Mouse (Mus musculus): ENCODE results near the gene B3gnt8. TPM values are rescaled to one million over a fixed set of nuclear protein-coding genes. Genes with fewer than 3 reads are reported as not detected.

Gene B3gnt8
- total and polyA plus RNA-seq, 3 experiments: 1.8 to 11.8 (median 4.5) TPM

Other genes with a start within 250 kb of the B3gnt8 start
- gene Lipe, start 227.9 kb upstream of the B3gnt8 start, total RNA-seq (2021): 100 to 1,000 TPM; 372 to 462 TPM
- gene Lipe, start 227.9 kb upstream of the B3gnt8 start, polyA plus RNA-seq (2012; rRNA removed): 471 and 632 TPM in 2 replicates
- gene Cxcl17, start 213.8 kb upstream of the B3gnt8 start, total RNA-seq (2021): not detected
- not detected in 2 replicates for gene Cxcl17, start 213.8 kb upstream of the B3gnt8 start, polyA plus RNA-seq (2012; rRNA removed)
- 10 to 100 TPM in 1 of 2 experiments, 1 to 10 TPM in 1; 8.4 to 45.0 TPM for gene Ceacam1, start 149.1 kb upstream of the B3gnt8 start, total RNA-seq (2021)
- gene Ceacam1, start 149.1 kb upstream of the B3gnt8 start, polyA plus RNA-seq (2012; rRNA removed): 5.9 and 9.5 TPM in 2 replicates
- gene Ceacam2, start 86.8 kb upstream of the B3gnt8 start, total RNA-seq (2021): 1 to 10 TPM; 1.1 to 5.0 TPM
- not detected in 2 replicates for gene Ceacam2, start 86.8 kb upstream of the B3gnt8 start, polyA plus RNA-seq (2012; rRNA removed)
- gene Erich4, start 10.8 kb upstream of the B3gnt8 start, total RNA-seq (2021): not detected
- not detected in 2 replicates for gene Erich4, start 10.8 kb upstream of the B3gnt8 start, polyA plus RNA-seq (2012; rRNA removed)
- gene Dmac2, start 7.2 kb upstream of the B3gnt8 start, total RNA-seq (2021): 10 to 100 TPM; 21.4 to 35.3 TPM
- 54.0 and 54.5 TPM in 2 replicates for gene Dmac2, start 7.2 kb upstream of the B3gnt8 start, polyA plus RNA-seq (2012; rRNA removed)
- gene Bckdha, start 32.3 kb downstream of the B3gnt8 start, total RNA-seq (2021): 100 to 1,000 TPM; 207 to 217 TPM
- 626 and 697 TPM in 2 replicates for gene Bckdha, start 32.3 kb downstream of the B3gnt8 start, polyA plus RNA-seq (2012; rRNA removed)
- gene Exosc5, start 32.5 kb downstream of the B3gnt8 start, total RNA-seq (2021): 10 to 100 TPM; 42.5 to 44.0 TPM
- 121 and 124 TPM in 2 replicates for gene Exosc5, start 32.5 kb downstream of the B3gnt8 start, polyA plus RNA-seq (2012; rRNA removed)
- gene Tmem91, start 48.5 kb downstream of the B3gnt8 start, total RNA-seq (2021): under 1 TPM in 1 of 2 experiments, not detected in 1; 0.37 TPM
- 0.67 and 1.1 TPM in 2 replicates for gene Tmem91, start 48.5 kb downstream of the B3gnt8 start, polyA plus RNA-seq (2012; rRNA removed)
- 10 to 100 TPM; 12.2 to 26.4 TPM for gene B9d2, start 54.1 kb downstream of the B3gnt8 start, total RNA-seq (2021)
- 69.9 and 83.0 TPM in 2 replicates for gene B9d2, start 54.1 kb downstream of the B3gnt8 start, polyA plus RNA-seq (2012; rRNA removed)
- gene Tgfb1, start 60.3 kb downstream of the B3gnt8 start, total RNA-seq (2021): 10 to 100 TPM; 30.2 to 36.6 TPM
- gene Tgfb1, start 60.3 kb downstream of the B3gnt8 start, polyA plus RNA-seq (2012; rRNA removed): 50.8 and 57.6 TPM in 2 replicates
- 10 to 100 TPM; 47.4 to 50.9 TPM for gene Ccdc97, start 92.4 kb downstream of the B3gnt8 start, total RNA-seq (2021)
- gene Ccdc97, start 92.4 kb downstream of the B3gnt8 start, polyA plus RNA-seq (2012; rRNA removed): 90.9 and 95.2 TPM in 2 replicates
- gene Hnrnpul1, start 128.1 kb downstream of the B3gnt8 start, total RNA-seq (2021): 100 to 1,000 TPM; 104 to 109 TPM
- 33.0 and 38.7 TPM in 2 replicates for gene Hnrnpul1, start 128.1 kb downstream of the B3gnt8 start, polyA plus RNA-seq (2012; rRNA removed)
- 10 to 100 TPM; 42.1 to 73.8 TPM for gene Axl, start 162.1 kb downstream of the B3gnt8 start, total RNA-seq (2021)
- 40.3 TPM in 2 replicates for gene Axl, start 162.1 kb downstream of the B3gnt8 start, polyA plus RNA-seq (2012; rRNA removed)
- 1 to 10 TPM; 2.5 to 3.4 TPM for gene Cyp2s1, start 190.3 kb downstream of the B3gnt8 start, total RNA-seq (2021)
- 2.4 and 3.0 TPM in 2 replicates for gene Cyp2s1, start 190.3 kb downstream of the B3gnt8 start, polyA plus RNA-seq (2012; rRNA removed)

All from adrenal gland, adult 2 months (tissue).